Mouse (Mus musculus) liver, postnatal 0 days (tissue): ENCODE measurements at regions not wholly inside any gene's neighbourhood (a gene's known extent, or its start where the extent isn't known, plus 50 kb on each side); places are given as distances from the start of the nearest gene placed in this dataset.

Source experiments
- ATAC-seq: fragments of 200-750 bp; cut with Nextera tagmentation; 2 replicates; pipeline ENCODE4 v1.8.0; 2017; ENCODE audit warnings: mild to moderate bottlenecking, moderate library complexity
- DNase-seq: peaks from one replicate; pipeline ENCODE4 v3.0.0-alpha.2; 2016
- H3K27ac ChIP-seq: fragments of 300-500 bp; sonication (generic); 2 replicates; pipeline ENCODE4 v1.5.1; 2014; ENCODE audit warnings: antibody characterized with exemption, moderate library complexity, mild to moderate bottlenecking, low read depth
- H3K27me3 ChIP-seq: fragments of 300-500 bp; sonication (generic); 2 replicates; pipeline ENCODE4 v1.6.1; 2014; ENCODE audit warnings: low read length, control low read depth, mixed read lengths; ENCODE audit not compliant: insufficient read depth
- H3K36me3 ChIP-seq: fragments of 300-500 bp; sonication (generic); replicated peaks from 2 replicates; pipeline ENCODE4 v1.6.1; 2014; ENCODE audit warnings: mild to moderate bottlenecking, control low read depth, low read length, moderate library complexity, mixed read lengths; ENCODE audit not compliant: insufficient read depth
- H3K4me1 ChIP-seq: fragments of 300-500 bp; sonication (generic); 2 replicates; pipeline ENCODE4 v1.6.1; 2014; ENCODE audit warnings: antibody characterized with exemption, mild to moderate bottlenecking, control low read depth; ENCODE audit not compliant: insufficient read depth
- H3K4me2 ChIP-seq: fragments of 300-500 bp; sonication (generic); 2 replicates; pipeline ENCODE4 v1.6.1; 2014; ENCODE audit warnings: low read depth, mild to moderate bottlenecking, low read length, moderate library complexity, mixed read lengths
- H3K4me3 ChIP-seq: fragments of 300-500 bp; sonication (generic); 2 replicates; pipeline ENCODE4 v1.5.1; 2014; ENCODE audit warnings: low read depth, low read length
- H3K9ac ChIP-seq: fragments of 300-500 bp; sonication (generic); replicated peaks from 2 replicates; pipeline ENCODE4 v1.6.1; 2014; ENCODE audit warnings: mild to moderate bottlenecking, moderate library complexity
- H3K9me3 ChIP-seq: fragments of 300-500 bp; sonication (generic); 2 replicates; pipeline ENCODE4 v1.6.1; 2016; ENCODE audit warnings: mild to moderate bottlenecking, control low read depth, low read length, mixed read lengths
- CTCF ChIP-seq: sonication (generic); IDR thresholded peaks from 2 replicates; pipeline ENCODE4 v1.5.1; 2016; ENCODE audit warnings: antibody characterized with exemption, low read depth
- EP300 ChIP-seq: IDR thresholded peaks from 2 replicates; pipeline ENCODE4 v1.6.1; 2016; ENCODE audit warnings: antibody characterized with exemption, low read depth, mild to moderate bottlenecking
- WGBS: fragments of 180-500 bp; shearing (Covaris S2); extraction: QIAGEN DNeasy Blood & Tissue Kit; methylation state at CpG from one replicate; pipeline ENCODE4 v1.1.7; 2014; ENCODE audit not compliant: insufficient replicate concordance; 5-methylcytosine and 5-hydroxymethylcytosine counted together

GRCm38 (mm10) chr3:60305399-60305798 is 167.2 kb upstream of the Mbnl1 start:
- Histone ChIP-seq H3K9me3 (no peaks in the 10 kb centered on the region), H3K36me3 (no peaks in the 10 kb centered on the region)
- WGBS, result 87% methylated on average over 3 of the region's 3 CpGs

GRCm38 (mm10) chr3:60310402-60310801 is 162.2 kb upstream of the Mbnl1 start:
- no peak overlapping the region for H3K4me2 ChIP-seq
- DNase-seq (no peak), ATAC-seq (no peak)
- no peaks in the 10 kb centered on the region for H3K9me3 ChIP-seq
- H3K4me1 ChIP-seq, result no peaks in the 10 kb centered on the region
- H3K9ac ChIP-seq, result no peak overlapping the region
- TF ChIP-seq EP300, result no peak
- H3K27me3 ChIP-seq, result no peaks in the 10 kb centered on the region
- H3K27ac ChIP-seq, result no peak overlapping the region
- 78% methylated on average over 3 of the region's 3 CpGs for WGBS
- H3K4me3 ChIP-seq, result no peak overlapping the region
- no peaks in the 10 kb centered on the region for H3K36me3 ChIP-seq

More at GRCm38 (mm10) chr3:60305399-60305798, 167.2 kb upstream of the Mbnl1 start:
- no peak for ATAC-seq
- Histone ChIP-seq H3K9ac (no peak overlapping the region), H3K4me2 (no peak overlapping the region), H3K27ac (no peak overlapping the region), H3K27me3 (no peaks in the 10 kb centered on the region), H3K4me1 (no peaks in the 10 kb centered on the region), H3K4me3 (no peak overlapping the region)
- no peak for DNase-seq
- TF ChIP-seq CTCF, result no peak
- no peak for TF ChIP-seq EP300

GRCm38 (mm10) chr3:60311178-60311577 is 161.5 kb upstream of the Mbnl1 start:
- no peak overlapping the region for H3K9ac ChIP-seq
- no peak overlapping the region for H3K27ac ChIP-seq
- H3K4me3 ChIP-seq, result no peak overlapping the region
- no peaks in the 10 kb centered on the region for H3K36me3 ChIP-seq
- ATAC-seq, result no peak
- H3K4me2 ChIP-seq, result no peak overlapping the region
- WGBS, result 37% methylated on average over 3 of the region's 3 CpGs
- DNase-seq, result no peak
- no peaks in the 10 kb centered on the region for H3K27me3 ChIP-seq
- no peaks in the 10 kb centered on the region for H3K9me3 ChIP-seq
- no peaks in the 10 kb centered on the region for H3K4me1 ChIP-seq
- TF ChIP-seq CTCF (no peak), EP300 (no peak)

- Histone ChIP-seq H3K4me2 (no peak overlapping the region), H3K4me1 (0 out of 2 replicates have a peak, but pooled peaks cover 4% of the 10 kb centered on the region), H3K36me3 (no peaks in the 10 kb centered on the region), H3K4me3 (no peak overlapping the region), H3K27ac (no peak overlapping the region), H3K9ac (no peak overlapping the region), H3K27me3 (no peaks in the 10 kb centered on the region), H3K9me3 (no peaks in the 10 kb centered on the region)
- TF ChIP-seq CTCF, result peak; percentile 61
- TF ChIP-seq EP300, result no peak
- ATAC-seq (0 out of 2 replicates have a peak, but pooled peaks have one; percentile 27), DNase-seq (peak; percentile 18)
- 47% methylated on average over 1 of the region's 1 CpGs for WGBS
Observed at GRCm38 (mm10) chr3:60320213-60320936, 152.3 kb upstream of the Mbnl1 start.

DNA sequence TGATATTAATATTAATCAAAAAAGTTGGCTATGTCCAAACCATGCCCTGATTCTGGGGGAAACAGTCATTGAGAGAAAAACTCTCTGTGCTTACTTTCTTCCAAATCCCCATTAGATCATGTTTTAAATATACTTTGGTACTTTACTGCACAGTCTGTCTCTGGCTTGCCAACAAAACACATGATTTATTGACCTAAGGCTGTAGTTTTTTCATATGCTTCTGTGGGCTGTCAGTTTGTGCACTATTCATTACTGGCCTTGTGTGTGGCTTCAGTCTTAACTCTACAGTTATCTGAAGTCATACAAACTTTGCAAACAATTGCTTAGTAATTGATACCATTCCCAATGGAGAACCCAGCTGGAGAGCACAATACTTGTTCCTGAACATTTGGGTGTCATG is 149.1 kb upstream of the Mbnl1 start:
- no peak overlapping the region for H3K9ac ChIP-seq
- H3K36me3 ChIP-seq, result no peaks in the 10 kb centered on the region
- no peak for ATAC-seq
- no peak overlapping the region for H3K4me3 ChIP-seq
- no peaks in the 10 kb centered on the region for H3K9me3 ChIP-seq
- H3K4me2 ChIP-seq, result no peak overlapping the region
- no peaks in the 10 kb centered on the region for H3K27me3 ChIP-seq
- TF ChIP-seq CTCF (no peak), EP300 (no peak)
- no peak overlapping the region for H3K27ac ChIP-seq
- H3K4me1 ChIP-seq, result 0 out of 2 replicates have a peak, but pooled peaks cover 4% of the 10 kb centered on the region
- no peak for DNase-seq

- Histone ChIP-seq H3K4me1 (0 out of 2 replicates have a peak, but pooled peaks cover 4% of the 10 kb centered on the region), H3K27me3 (no peaks in the 10 kb centered on the region), H3K36me3 (no peaks in the 10 kb centered on the region), H3K27ac (no peak overlapping the region), H3K9ac (no peak overlapping the region), H3K4me3 (no peak overlapping the region), H3K9me3 (no peaks in the 10 kb centered on the region), H3K4me2 (no peak overlapping the region)
- ATAC-seq (no peak), DNase-seq (no peak)
- TF ChIP-seq EP300, result no peak
- TF ChIP-seq CTCF, result no peak
Observed at GRCm38 (mm10) chr3:60324416-60324815, 148.2 kb upstream of the Mbnl1 start.
